Mouse (Mus musculus) kidney, adult 2 months (tissue): ENCODE measurements around the gene Crygc. TPM values are rescaled to one million over a fixed set of nuclear protein-coding genes. Genes with fewer than 3 reads are reported as not detected.

ENCODE experiments used
- DNase-seq: peaks from one replicate; pipeline ENCODE4 v3.0.0; 2021
- H3K27ac ChIP-seq: fragments of 200-500 bp; 2 replicates; pipeline ENCODE4 v1.5.1; 2012; ENCODE audit warnings: low read depth, low read length, control low read depth, inconsistent platforms; ENCODE audit not compliant: insufficient read depth
- H3K27me3 ChIP-seq: fragments of 200-500 bp; replicated peaks from 2 replicates; pipeline ENCODE4 v1.6.1; 2012; ENCODE audit warnings: mild to moderate bottlenecking, moderate library complexity, low read length, inconsistent platforms; ENCODE audit not compliant: control insufficient read depth, insufficient read depth
- H3K36me3 ChIP-seq: fragments of 200-500 bp; 2 replicates; pipeline ENCODE4 v1.6.1; 2012; ENCODE audit warnings: mild to moderate bottlenecking, moderate library complexity, low read length, inconsistent platforms; ENCODE audit not compliant: control insufficient read depth, insufficient read depth
- H3K4me1 ChIP-seq: fragments of 200-500 bp; 2 replicates; pipeline ENCODE4 v1.6.1; 2011; ENCODE audit warnings: low read length; ENCODE audit not compliant: control insufficient read depth, insufficient read depth
- H3K4me3 ChIP-seq: fragments of 200-500 bp; 2 replicates; pipeline ENCODE4 v1.5.1; 2011; ENCODE audit warnings: mild to moderate bottlenecking, low read depth, low read length, control low read depth; ENCODE audit not compliant: insufficient read depth
- CTCF ChIP-seq: fragments of 200-500 bp; conservative IDR thresholded peaks from 2 replicates; pipeline ENCODE4 v1.5.1; 2011; ENCODE audit warnings: low read depth, mild to moderate bottlenecking, control low read depth, low read length, moderate library complexity, mixed read lengths; ENCODE audit not compliant: insufficient read depth, insufficient read length
- POLR2A ChIP-seq: fragments of 200-500 bp; IDR thresholded peaks from one replicate; pipeline ENCODE4 v1.6.1; 2011; ENCODE audit warnings: low read depth, low read length, control low read depth
- WGBS: fragments of 180-500 bp; shearing (Covaris S2); methylation state at CpG from one replicate; pipeline ENCODE4 v1.1.7; 2018; 5-methylcytosine and 5-hydroxymethylcytosine counted together
- polyA plus RNA-seq: library from polyadenylated mRNA; depleted of rRNA; stranded (reverse); fragments of >200 nt; gene quantifications from 2 replicates; pipeline ENCODE4 v1.2.3, GENCODE M21; 2012; rRNA removed

Crygc gene
- polyA plus RNA-seq, 1 experiment: not detected

- no peak for DNase-seq
- Histone ChIP-seq H3K36me3 (no peaks in the 10 kb centered on the region), H3K4me3 (no peak overlapping the region), H3K4me1 (no peaks in the 10 kb centered on the region), H3K27me3 (no peaks in the 10 kb centered on the region), H3K27ac (no peak overlapping the region)
- TF ChIP-seq POLR2A: no peak
- TF ChIP-seq CTCF: no peak
- 50% methylated on average over 6 of the region's 6 CpGs for WGBS
Observed at GRCm38 (mm10) chr1:65040806-65041205, 32.7 kb downstream of the Crygc start.

DNA sequence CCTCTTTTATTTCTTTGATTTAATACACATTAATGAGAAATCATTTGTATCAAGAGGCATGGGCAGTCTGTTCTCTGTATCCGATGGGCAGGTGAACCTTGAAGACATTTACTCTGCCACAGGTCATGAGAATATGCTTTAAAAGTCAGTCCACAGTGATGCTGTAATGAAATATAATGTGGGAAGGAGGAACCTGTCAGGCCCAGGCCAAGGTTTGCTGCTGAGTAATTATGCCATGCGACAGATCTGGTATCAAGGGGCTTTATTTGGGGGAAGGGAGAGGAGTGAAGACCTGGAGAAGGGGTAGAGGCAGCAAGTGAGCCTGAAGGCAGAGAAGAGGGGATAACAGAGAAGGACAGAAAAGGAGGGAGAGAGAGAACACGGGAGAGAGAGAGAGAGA is 33.8 kb downstream of the Crygc start:
- 68% methylated on average over 3 of the region's 3 CpGs for WGBS
- no peaks in the 10 kb centered on the region for H3K4me1 ChIP-seq

DNA sequence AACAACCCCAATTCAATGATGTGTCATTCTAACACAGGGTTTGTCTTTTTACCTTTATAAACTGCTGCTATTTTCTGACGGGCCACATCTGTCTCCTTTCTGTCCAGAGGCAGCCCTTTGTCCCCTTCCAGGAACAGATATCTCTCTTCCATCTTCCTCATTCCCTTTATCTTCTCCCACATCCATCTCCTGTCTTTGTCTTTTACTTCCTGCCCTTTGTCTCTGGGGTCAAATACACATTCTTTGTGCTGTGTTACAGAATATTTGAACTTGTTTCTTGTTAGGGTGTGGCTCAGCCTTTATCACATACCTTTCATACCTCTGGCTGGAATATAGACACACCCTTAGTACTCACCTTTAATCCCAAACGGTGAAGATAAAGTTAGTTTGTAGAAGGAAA is 35.9 kb downstream of the Crygc start:
- TF ChIP-seq CTCF: no peak
- TF ChIP-seq POLR2A: no peak
- 76% methylated on average over 2 of the region's 2 CpGs for WGBS
- DNase-seq: no peak
- Histone ChIP-seq H3K36me3 (no peaks in the 10 kb centered on the region), H3K4me3 (no peak overlapping the region), H3K27me3 (no peaks in the 10 kb centered on the region), H3K27ac (no peak overlapping the region), H3K4me1 (no peaks in the 10 kb centered on the region)

More for the DNA sequence above, 33.8 kb downstream of the Crygc start:
- no peak overlapping the region for H3K4me3 ChIP-seq
- TF ChIP-seq POLR2A (no peak), CTCF (no peak)
- H3K27me3 ChIP-seq: no peaks in the 10 kb centered on the region
- DNase-seq: no peak
- no peak overlapping the region for H3K27ac ChIP-seq
- no peaks in the 10 kb centered on the region for H3K36me3 ChIP-seq

- H3K27me3 ChIP-seq: 0 out of 2 replicates have a peak, but pooled peaks cover 1% of the 10 kb centered on the region
- 37% methylated on average over 3 of the region's 3 CpGs for WGBS
- DNase-seq: no peak
- H3K36me3 ChIP-seq: no peaks in the 10 kb centered on the region
- H3K27ac ChIP-seq: no peak overlapping the region
- no peak overlapping the region for H3K4me3 ChIP-seq
- TF ChIP-seq CTCF (no peak), POLR2A (no peak)
- no peaks in the 10 kb centered on the region for H3K4me1 ChIP-seq
Observed at GRCm38 (mm10) chr1:65035513-65035912, 38.0 kb downstream of the Crygc start.

- TF ChIP-seq CTCF (no peak), POLR2A (no peak)
- no peaks in the 10 kb centered on the region for H3K4me1 ChIP-seq
- no peak for DNase-seq
- no peaks in the 10 kb centered on the region for H3K36me3 ChIP-seq
- H3K27me3 ChIP-seq: 0 out of 2 replicates have a peak, but pooled peaks cover 1% of the 10 kb centered on the region
- H3K27ac ChIP-seq: no peak within 1 kb of the TSS
- H3K4me3 ChIP-seq: no peak within 1 kb of the TSS
Observed at GRCm38 (mm10) chr1:65032641-65033040, 40.8 kb downstream of the Crygc start, which contains the start of gene Akr1cl. Gene Akr1cl, minus strand, starts transcription at chr1:65032759.

- no peak for DNase-seq
- Histone ChIP-seq H3K27me3 (0 out of 2 replicates have a peak, but pooled peaks cover 1% of the 10 kb centered on the region), H3K4me3 (no peak overlapping the region), H3K36me3 (no peaks in the 10 kb centered on the region), H3K4me1 (no peaks in the 10 kb centered on the region), H3K27ac (no peak overlapping the region)
- 43% methylated on average over 9 of the region's 9 CpGs for WGBS
- TF ChIP-seq POLR2A: no peak
- no peak for TF ChIP-seq CTCF
Observed at GRCm38 (mm10) chr1:65028206-65028605, 45.3 kb downstream of the Crygc start.

Other genes with a start within 250 kb of the Crygc start
- gene Plekhm3, start 116.9 kb downstream of the Crygc start, polyA plus RNA-seq: 3.3 and 3.7 TPM in 2 replicates
- 0.08 and 2.1 TPM in 2 replicates for gene Akr1cl, start 40.9 kb downstream of the Crygc start, polyA plus RNA-seq
- gene Cryge, start 22.5 kb downstream of the Crygc start, polyA plus RNA-seq: not detected in 2 replicates
- gene Crygd, start 10.2 kb downstream of the Crygc start, polyA plus RNA-seq: not detected in 2 replicates
- gene Crygb, start 8.6 kb upstream of the Crygc start, polyA plus RNA-seq: not detected in 2 replicates
- gene Cryga, start 29.7 kb upstream of the Crygc start, polyA plus RNA-seq: 5.9 and 6.4 TPM in 2 replicates
- 7.6 and 9.0 TPM in 2 replicates for gene Gm28845, start 45.9 kb upstream of the Crygc start, polyA plus RNA-seq
- gene D630023F18Rik, start 49.5 kb upstream of the Crygc start, polyA plus RNA-seq: 64.3 and 85.6 TPM in 2 replicates
- 247 and 334 TPM in 2 replicates for gene Idh1, start 112.8 kb upstream of the Crygc start, polyA plus RNA-seq
- 8.0 and 9.3 TPM in 2 replicates for gene Pikfyve, start 113.0 kb upstream of the Crygc start, polyA plus RNA-seq
- 0.05 TPM in 1 of 2 replicates, not detected in the other for gene Pth2r, start 208.4 kb upstream of the Crygc start, polyA plus RNA-seq